Mouse (Mus musculus) adrenal gland, postnatal 10 days (tissue): ENCODE results near the gene Prkcq. TPM values are rescaled to one million over a fixed set of nuclear protein-coding genes. Genes with fewer than 3 reads are reported as not detected.
"Not testable (repeated sequence)": the region's sequence is repeated elsewhere in the genome, so short reads cannot be mapped to it uniquely, and the experiment has no call there.

Experiments used
- DNase-seq: peaks from one replicate; pipeline ENCODE4 v3.0.0; 2021; ENCODE audit warnings: mixed read lengths
- total RNA-seq, 2 experiments: library from RNA; stranded (reverse); gene quantifications; 2 replicates each; pipeline ENCODE4 v1.2.3; 2021

The Prkcq gene
- total RNA-seq, 2 experiments from 2014 or later: 3.5 to 9.3 TPM

DNA sequence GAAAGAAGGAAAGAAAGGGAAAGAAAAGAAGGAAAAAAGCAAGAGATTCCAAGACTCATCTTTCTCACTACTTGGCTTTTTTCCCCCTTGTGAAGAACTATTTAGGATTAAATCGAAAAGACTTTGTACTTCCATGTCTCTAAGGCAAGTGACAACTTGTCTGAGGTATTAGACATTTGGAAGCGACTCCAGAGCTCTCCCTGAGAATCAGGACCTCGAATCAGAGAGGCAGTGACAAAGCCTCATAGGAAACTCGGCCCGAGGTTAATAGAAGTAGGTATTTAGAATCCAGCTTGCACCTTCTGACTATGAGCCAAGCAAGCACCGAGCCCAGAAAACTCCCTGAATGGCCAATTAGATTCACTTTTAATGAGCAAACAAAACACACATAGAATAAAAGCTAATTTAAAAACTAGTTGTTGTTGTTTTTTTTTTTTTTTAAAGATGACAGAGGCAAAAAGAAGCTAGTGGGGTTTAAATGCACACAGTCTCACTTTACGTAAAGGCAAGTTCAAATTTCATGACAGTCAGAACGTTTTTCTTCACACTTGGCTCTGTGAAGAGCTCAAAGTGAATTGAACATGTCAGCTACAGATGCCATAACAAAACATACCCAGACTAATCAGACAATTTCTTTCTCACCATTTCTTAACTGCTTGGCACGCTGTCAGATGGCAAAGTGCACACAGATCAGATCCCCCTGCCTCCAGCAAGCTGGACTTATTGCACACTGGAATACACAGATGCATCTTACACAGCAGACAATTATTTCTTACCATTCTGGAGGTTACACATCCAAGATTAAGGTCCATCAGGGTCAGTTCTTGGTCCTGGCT is 119.9 kb downstream of the Prkcq start:
- no peak for DNase-seq

DNA sequence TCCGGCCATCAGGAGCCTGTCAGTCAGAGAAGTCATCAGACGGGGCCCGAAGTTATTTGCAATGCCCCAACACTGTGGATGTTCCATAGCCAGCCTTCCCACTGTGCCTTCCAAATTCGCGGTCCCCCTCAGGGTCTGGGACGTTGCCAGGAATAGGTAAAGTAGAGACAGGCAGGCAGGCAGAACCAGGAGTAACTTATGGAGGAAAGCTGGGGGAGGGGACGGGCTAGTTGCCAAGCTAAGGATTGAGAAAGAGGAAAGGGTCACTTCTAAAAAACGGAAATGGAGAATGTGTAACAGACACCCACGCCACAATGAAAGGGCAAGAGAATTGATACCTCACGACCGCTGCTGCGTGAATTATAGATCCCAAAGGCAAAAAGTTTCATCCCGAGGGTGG is 121.2 kb downstream of the Prkcq start:
- no peak for DNase-seq

DNA sequence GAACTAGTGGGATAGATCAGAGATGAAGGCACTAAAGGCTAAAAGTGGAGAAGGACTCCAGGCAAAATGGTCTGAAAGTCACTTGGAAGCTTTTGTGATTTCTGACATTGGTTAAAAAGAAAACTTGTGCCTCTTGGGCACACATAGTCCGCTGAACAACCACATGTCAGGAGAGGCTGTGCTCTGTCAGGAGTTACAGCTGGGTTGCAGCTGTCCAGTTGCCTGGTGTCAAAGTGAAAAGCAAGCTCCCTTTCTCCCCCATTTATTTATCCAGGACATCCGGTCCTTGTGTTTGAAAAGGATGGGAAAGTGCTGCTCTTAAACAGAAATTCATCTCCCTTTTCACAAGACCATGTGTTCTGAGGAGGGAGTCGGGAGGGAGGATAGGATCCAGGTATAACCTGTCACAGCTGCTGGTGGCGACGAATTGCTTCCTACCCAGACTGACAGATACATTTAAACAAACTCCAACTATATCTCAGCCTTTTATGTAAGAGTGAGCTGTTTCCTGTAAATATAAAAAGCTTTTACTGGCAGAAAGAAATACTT is 122.8 kb downstream of the Prkcq start:
- no peak for DNase-seq

DNA sequence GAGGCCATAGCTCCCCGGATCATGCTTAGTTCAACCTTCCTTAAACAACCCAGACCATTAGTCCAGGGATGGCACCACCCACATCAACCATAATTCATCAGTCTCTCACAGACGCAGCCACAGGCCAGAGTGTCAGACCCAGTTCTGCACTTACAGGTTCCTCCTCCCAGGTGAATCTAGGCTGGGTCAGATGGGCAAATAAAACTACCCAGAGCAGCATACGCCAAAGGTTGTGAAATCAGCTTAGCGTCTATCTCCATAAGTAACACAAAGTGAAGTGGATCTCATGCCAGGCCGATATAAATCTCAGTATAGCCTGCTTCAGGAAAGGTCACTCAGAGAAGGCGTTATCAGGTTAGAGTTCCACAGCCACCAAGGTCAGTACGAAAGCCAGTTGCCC is 126.9 kb downstream of the Prkcq start:
- DNase-seq: no peak

DNA sequence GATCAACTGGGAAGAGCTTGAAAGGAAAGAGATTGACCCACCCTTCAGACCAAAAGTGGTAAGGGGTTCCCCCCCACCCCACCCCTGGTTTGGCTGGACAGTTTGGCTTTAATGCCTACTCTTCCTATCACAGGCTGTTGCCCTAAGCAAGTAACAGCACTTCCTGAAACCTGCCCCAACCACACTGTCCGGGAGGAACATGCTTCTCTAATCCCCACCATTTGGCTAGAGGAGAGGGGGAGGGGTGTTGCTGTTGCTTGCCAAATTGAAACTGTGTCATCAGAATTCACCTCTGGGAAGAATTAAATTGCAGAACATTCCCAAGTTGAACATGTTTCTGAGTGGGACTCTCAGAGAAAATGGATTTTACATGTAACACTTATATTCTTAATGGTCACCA is 127.5 kb downstream of the Prkcq start:
- no peak for DNase-seq

DNA sequence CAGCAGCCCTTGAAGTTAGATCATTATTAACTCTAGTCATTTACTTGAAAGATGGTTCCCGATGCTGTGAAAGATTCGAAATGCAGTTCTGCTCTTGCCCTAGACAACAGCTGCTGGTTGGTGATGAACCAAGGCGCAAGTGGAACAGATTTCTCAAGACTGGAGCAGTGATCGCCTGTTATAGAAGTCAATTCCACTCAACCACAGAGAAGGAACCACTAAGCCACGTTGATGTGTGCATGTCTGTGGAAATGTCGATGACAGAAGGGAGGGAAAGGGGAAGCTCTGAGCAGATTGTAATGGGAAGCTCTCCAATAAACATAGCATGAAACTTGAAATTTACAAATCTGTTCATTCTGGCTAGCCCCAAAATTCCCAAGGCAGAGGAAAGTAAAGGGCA is 128.5 kb downstream of the Prkcq start:
- no peak for DNase-seq

DNA sequence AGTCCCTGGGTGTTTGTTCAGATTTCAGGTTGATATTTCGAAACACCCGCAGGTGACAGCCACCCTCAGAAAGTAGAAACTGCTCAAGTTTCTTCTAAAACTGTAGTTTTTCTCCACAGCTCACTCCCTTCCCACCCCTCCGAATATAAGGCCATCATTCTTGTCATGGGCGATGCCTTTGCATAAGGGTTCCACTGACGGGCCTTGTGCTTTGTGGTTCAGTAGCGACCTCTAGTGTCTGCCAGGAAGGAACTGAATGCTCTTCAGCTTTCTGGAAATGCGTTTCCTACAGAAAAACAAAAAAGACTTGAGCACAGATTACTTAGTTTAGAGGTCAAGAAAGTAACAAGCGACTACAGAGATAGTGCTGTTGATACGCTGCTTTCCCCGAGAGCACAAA is 148.3 kb downstream of the Prkcq start:
- DNase-seq: peak; percentile 39

DNA sequence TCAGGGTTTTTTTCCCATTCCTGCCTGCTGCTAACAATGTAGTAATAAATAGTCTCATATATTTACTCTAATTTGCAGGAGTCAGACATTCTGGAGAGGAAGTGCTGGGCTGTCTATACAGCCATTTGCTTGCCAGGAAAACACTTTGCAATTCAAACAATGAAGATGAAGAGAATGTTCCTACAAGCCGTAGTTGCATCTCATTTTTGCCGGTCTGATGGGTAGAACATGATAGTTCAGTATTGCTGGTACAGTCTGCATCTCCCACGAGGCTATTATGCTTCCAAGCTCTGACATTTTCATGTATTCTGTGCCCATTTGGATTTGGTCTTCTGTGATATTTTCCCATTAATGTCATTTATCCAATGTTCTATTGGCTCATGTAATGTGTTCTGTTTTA is 150.5 kb downstream of the Prkcq start:
- no peak for DNase-seq

DNA sequence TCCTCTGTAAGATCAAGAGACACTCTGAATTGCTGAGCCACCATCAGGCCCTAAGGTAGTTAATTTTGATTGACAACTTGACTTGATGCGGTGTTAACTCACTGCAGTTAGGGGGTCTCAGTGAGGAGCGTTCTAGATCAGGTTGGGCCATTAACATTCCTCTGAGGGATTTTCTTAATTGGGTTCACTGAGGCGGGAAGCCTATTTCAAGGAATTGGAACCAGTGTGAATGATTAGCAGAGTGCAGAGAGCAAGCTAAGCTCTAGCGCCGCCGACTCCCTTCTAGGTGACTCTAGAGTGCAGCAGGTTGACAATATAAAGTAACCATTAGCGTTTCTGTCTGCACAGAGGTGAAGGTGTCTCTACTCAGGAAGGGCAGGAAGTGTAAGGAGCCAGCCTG is 155.4 kb downstream of the Prkcq start:
- DNase-seq: no peak

DNA sequence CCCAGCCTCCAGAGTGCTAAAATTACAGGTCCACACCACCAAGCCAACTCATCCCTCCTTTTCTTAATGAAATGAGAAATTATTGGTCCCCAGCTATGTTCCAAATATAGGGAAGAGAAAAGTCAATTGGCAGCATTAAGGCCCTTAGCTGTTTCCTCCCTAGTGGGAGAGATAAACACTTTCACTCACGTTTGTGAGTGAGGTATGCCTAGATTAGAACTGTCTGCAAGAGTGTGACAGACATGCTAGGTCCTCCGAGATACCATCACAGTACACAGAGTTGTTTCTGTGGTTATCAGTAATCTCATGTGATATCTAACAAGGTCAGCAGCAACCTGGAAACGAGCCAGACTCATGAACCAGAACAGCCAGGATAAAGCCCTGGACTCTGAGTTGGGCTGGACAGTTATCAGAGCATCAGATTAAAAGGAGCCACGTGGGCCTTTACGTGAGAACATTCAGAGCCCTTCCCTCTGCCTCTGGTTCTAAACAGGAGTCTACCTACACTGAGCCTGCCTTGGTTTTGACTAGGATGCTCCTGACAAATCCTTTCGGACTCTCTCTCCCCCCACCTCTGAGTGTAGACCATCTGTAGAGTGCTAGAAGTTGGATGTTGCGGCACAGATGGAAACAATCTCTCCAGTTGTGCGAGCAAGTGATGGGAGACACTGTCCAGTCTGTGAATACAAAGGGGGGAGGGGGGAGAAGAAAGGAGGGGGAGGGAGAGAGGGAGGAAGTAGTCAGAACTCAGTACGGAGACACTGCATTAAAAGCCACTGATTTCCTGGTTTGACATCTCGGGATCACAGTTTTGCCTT is 157.7 kb downstream of the Prkcq start:
- DNase-seq: peak; percentile 39

DNA sequence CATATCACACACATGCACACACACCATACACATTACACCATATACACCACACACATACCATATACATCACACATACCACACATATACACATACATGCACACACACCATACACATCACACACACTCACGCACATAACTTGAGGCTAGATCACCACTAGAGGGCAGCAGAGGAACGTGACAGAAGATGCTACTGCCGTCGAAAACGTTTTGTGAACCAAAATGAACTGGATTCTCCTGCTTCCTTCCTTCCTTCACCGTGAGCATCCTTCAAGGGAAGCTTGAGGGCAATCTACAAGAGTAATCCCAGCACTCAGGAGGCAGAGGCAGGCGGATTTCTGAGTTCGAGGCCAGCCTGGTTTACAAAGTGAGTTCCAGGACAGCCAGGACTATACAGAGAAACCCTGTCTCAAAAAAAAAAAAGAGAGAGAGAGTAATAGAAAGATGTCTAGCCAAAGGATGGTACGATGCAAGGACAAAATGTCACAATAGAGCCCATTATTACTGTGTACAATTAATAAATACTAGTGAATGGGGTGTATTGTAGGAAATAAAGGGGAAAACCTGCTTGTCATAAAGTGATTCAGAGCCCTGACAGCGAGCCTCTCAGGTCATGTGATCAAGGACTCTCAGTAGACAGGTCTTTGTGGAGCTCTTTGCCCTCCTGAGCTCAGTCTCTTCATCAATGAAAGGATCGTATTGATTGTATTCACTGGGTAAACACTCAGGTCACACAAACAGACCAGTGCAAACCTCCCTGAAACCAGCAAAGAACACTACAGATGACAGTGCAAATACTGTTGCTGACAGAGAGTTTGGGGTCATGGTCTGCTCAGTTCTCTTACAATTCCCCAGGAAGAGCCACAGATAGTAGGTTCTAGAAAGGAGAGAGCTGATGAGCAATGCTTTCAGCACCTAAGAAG is 159.9 kb downstream of the Prkcq start:
- DNase-seq: peak; percentile 80

DNA sequence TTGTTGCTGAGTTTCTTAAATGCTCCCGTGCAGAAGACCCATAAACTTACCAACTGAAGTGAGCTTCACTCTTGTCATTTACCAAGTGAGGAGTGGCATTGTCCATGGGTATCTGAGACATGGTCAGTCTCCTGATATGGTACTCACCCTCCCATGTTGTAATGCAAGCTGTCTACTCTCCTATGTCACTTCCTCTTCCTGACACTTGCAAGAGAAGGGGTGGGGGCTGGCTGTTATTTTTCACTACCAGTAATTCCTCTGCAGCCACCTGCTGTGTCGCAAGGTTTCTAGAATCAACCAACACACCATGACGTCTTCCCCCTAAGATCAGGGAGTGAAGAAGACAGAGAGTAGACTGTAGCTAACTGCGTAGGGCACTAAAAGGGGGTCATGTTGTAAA is 160.6 kb downstream of the Prkcq start:
- DNase-seq: no peak

DNA sequence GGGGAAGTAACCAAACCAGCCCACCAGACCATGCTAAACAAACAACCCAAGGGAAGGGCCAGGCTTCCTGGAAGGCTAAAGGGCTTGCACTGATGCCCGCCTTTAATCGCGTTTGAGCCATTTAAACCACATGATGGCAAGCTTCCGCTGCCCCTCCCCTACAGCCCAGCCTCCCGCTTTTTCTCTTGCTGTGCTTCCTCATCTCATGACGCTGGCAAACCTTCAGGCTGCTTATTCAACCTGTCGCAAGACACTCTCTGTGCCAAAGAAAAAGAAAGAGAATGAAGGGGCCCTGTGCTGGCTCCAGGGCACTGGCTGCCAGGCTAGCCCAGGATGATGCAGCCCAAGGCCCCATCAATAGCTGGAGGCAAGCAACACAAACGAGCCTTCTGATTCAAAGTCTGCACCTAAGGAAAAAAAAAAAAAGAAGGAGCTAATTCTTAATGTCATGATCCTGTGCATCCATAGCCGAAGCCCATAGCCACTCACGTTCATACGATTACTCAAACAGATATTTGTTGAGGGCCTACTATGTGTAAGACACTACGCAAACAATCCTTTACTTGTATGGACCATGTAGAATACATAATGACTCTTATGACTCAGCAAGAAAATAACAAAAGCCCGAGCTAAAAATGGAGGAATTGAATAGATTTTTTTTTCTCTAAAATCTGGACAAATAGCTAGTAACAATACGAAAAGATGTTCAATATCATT is 161.6 kb downstream of the Prkcq start:
- DNase-seq: peak; percentile 15

DNA sequence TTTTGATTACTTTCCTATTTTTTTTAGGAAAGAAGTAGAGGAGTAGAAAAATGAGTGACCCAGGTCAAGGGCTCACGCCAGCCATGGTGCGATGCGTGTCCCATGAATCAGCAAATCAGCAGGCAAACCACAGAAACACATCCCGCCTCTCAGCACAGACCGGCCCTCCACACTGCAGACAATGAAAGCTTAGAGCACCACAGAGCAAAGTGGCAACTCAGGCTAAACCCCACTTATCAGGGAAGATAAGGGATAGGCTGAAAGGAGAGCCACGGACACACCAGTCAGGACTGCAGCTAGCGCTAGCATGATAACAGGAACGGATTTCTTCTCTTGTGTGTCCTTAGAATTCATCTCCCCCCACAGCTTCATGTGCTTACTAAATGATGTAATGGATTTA is 164.4 kb downstream of the Prkcq start:
- peak; percentile 9 for DNase-seq

DNA sequence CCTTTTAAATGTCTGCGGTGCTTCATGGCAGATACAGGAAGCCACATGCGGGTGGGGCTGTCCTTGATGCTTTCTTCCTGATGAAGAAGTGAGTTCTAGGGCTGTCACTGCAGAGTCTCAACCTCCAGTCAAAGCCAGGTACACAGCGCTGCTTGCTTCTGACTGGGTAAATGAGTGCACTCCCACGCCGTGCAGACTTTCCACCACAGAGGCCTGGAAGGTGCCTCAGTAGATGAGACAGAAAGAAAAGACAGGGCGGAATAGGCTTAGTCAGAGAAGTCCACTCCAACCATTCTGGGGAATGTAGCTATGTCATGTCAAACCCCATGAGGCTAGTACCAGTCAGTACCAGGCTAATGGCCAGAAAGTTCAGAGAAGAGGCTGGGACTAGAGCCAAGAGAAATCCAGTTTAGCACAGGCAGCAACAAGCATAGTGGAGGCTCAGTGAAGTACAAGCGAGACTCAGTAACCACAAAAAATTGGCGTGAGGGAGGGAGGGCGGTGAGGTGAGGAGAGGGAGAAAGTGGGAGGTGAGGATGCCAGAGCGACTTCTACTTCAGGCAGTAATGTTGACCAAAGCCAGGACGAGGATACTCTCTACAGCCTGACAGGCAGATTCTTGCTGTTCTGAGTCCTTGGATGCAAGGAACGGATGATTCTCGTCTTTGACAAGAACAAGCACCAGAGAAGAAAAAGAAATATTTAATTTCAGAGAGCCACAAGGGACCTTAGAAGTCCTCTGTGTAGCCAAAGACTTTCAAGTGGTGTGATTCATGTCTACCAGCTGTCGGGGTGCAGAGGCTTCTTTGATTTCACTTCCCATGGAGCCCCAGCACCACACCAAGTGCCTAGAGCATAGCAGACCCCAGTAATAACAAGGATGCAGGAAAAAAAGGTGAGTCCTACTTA is 167.3 kb downstream of the Prkcq start:
- peak; percentile 39 for DNase-seq

DNA sequence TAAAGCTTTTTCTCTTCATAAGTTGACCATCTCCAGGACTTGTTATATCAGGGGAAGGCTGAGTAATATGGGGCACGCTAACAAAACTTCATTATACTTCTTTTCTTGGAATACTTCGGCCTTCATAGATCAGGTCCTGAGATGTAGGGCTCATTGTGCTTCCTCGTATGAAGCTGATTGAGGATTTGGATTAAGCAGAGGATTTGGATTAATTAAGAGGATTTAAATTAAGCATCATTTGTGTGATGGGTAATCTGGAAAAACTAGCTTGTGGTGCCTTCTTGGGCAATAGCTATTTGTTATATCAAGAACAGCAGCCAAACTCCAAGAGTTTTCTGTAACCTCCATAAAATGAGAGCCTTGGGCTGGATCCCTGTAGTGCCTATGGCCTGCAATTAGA is 172.8 kb downstream of the Prkcq start:
- no peak for DNase-seq

DNA sequence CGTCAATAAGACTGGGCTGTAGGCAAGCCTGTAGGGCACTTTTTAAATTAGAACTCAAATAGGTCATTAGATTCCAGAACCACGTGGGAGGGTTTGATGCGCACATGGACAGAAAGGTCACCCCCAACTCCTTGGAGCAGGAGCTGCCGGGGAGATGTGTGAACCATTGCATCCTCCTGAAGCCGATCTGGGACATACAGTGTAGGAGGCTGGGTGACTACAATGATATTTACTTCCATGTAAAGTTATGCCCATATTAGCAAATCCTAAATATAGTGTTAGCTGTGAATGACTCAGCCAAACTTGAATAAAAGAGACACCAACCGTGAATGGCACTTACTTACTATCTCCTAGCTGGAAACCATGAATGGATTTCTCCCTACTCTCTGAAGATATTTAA is 174.5 kb downstream of the Prkcq start:
- DNase-seq: not testable (repeated sequence)

DNA sequence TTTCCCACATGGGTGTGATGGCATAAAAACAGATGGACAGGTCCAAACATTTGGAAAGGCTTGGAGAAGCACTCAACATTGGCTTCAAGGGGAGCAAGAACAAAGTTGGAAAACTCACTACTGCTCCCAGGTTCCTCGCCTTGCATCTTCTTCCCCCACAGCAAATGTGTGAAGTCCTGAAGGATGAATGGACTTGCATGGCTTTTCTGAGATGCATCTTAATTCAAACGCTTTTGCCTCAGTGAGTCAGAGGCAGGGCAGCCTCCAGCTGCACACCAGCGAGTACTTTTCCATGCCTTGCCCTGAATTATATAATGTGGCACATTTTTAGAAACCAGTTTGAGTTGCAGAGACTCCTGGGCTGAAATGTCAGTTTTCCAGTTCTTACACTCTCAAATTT is 175.9 kb downstream of the Prkcq start:
- DNase-seq: no peak
